Mouse (Mus musculus) layer of hippocampus, postnatal 36 days (tissue): ENCODE results near the gene Adam30. TPM values are rescaled to one million over a fixed set of nuclear protein-coding genes. Genes with fewer than 3 reads are reported as not detected.
A peak's percentile ranks its signal among the peaks of the same experiment; 100 is the strongest.

Experiments used
- DNase-seq, 2 experiments: peaks; one replicate each; pipeline ENCODE4 v3.0.0; 2022
- total RNA-seq, 2 experiments: library from RNA; stranded (reverse); gene quantifications; 2 replicates each; pipeline ENCODE4 v1.2.3; 2021

Gene Adam30
- total RNA-seq, 2 experiments from 2014 or later: not detected

DNA sequence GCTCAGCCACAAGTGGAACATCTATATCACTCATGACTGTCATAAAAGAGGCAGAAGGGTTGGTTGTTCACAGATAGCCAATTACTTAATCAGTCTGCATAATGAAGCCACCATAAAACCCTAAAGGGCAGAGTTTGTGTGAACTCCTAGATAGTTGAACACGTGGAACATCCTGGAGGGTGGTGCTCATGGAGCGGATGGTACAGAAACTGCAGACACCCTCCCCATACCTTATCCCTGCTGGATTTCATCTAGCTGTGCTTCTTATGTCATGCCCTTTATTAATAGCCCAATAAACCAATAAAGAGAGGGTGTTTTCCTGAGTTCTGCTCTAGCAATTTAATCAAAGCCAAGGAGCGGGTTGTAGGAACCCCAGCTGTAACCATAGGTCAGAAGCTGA, 27.3 kb downstream of the Adam30 start:
- DNase-seq: no peak

DNA sequence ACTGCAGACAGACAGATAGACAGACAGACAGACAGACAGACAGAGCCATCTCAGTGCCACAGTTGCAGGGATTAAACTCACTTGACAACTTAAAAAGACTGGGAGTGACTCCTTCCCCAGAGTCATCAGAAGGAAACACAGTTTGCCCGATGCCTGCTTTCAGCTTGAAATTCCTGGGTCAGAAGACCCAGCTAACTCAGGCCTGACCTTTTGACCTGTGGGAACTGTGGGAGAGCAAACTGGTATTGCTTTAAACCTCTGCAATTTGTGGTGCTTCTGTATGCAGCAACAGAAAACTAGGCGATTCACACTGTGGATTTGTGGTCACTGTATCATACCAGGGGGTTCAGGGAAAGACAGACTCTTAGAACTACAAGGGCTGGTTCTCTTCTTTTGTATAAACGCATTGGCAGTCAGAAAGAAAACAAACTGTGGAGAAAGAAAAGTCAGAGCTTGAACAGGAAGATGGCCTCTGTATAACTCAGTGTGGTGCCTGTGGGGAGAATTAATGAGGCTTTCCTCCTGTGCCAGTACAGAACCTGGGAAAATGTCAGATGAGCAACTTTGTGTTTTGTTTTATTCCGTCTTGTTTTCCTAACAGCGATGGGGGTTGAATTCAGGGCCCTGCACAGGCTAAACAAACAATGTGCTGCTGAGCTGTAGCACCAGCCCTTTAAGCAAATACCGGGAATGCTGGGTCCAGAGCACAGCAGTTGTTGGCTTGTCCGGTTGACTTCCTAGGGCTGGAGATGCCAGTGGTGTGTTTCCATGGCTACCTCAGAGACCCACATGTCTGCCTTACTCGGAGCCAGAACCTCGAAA, 37.5 kb downstream of the Adam30 start:
- DNase-seq: no peak

DNA sequence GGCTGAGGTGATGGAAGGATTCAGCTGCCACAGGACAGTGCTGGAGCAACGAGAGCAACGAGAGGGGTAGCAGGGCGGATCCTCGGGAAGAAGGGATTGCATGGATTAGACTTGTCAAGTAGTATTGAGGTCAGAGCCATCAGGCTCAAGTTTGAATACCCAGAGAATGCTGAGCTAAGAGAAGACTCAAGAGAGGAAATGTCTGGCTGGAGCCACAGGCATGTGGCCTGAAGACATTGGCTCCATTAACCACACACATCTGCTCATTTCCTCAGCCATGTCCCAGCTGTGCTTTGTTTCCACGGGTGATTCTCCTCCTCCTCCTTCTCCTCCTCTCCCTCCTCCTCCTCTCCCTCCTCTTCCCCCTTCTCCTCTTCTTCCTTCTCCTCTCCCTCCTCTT, 39.3 kb downstream of the Adam30 start:
- DNase-seq: no peak

DNA sequence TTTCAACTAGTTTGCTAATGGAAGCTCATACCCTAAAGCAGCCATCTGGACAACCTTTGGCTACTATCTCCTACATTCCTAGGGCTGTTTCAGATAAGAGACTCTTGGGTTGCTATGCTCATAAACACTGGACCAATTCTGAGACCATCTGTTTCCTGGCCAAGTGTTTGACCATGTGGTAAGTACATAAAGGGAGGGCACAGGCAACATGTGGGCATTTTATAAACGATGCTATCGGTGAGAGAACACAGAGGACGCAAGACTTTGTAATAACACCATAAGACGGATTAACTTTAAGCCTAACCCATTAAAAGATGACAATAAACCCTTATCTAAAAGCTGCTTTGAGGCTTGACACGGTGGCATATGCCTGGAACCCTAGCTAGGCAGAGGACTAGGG, 42.9 kb downstream of the Adam30 start:
- DNase-seq: no peak

DNA sequence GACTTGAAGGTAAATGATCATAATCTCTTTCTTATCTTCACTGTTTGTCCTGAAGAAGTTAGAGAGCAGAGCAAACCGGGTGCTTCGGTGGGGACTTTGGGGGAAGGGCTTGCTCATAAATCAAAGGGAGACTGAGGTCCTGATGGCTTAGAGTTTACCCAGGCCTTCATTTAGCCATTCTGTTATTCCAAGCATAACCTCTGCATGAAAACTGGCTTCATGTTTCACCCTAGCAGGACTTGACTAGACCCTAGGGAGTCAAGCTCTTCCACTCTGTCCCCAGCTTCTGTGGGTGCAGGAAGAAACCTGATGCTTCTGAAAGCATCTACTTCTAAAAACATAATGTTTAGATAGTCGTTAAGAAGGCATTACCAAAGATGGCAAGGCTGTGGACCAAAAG, 46.5 kb downstream of the Adam30 start:
- DNase-seq: no peak

DNA sequence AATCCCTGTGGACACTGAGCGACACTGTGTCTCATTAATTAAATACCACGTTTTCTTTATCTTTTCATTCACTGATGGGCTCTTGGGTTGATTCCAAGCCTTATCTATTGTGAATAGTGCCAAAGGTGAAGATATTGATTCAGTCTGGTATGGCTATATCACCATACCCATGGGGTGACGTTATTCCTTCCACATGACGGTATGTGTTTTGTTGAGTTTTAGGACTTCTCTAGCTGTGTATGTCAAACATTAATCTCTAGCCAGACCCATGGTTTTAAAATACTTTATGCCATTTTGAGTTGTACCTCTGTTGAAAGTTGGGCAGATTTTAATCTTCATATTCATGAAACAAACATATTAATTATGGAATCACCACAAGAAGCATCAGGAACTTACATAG, 48.7 kb downstream of the Adam30 start:
- DNase-seq: no peak

DNA sequence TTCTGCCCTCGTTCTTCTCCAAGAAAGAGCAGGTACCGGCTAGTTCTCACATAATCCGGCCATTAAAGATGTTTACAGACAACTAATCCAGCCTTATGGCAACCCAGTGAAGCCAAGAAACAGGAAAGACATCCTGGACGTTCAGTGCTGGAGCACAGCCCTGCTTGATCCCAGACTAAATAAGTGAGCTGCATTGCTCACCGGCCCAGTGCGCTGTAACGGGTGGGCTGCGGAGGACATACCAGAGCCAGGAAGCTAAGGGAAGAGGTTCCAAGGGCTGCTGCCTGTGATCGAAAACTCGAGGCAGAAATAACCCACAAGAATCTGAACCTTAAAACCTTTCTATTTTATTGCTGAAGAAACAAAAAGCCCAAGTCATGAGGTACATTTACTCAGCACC, 50.4 kb downstream of the Adam30 start:
- DNase-seq: no peak

DNA sequence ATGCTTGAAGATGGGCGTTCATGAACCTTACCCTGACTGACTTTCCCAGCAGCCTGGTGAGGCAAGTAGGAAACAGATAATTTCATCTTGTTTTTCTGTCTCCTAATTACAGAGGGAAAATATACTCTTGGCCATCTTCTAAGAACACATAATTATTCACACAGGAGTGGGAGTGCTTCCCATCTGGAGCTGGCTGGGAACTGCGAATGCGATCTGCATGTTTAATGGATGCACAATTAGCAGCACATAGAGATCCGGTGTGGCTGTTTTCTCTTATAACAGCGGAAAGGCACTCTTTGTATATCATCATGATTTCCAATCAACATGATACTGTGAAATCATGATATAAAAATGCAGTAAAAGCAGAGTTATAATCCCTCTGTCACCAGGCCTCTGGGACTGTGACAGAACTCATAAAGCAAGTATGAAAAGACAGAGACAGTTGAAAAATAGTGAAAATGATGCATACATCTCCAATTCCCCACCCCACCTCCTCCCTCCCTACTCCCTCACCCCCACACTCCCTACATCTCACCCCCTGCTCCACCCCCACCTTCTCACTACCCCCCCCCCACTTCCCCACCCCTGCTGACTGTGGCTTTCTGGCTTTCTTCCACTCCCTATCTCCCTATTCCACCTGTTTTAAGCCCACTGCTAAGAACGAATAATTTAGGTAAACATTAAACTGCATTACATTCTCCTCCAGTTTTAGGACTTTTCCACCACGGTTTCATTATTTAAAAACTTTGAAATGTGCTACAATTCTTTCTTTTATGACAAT, 51.1 kb downstream of the Adam30 start:
- peak; percentile 70 to 75 for DNase-seq

Other genes with a start within 250 kb of the Adam30 start
- gene Notch2, start 147.1 kb upstream of the Adam30 start, total RNA-seq: 10 to 100 TPM; 23.2 to 24.6 TPM
- gene Reg4, start 61.5 kb downstream of the Adam30 start, total RNA-seq: not detected
- gene Hmgcs2, start 119.8 kb downstream of the Adam30 start, total RNA-seq: 1 to 10 TPM; 8.9 to 9.9 TPM
- gene Phgdh, start 179.4 kb downstream of the Adam30 start, total RNA-seq: 10 to 100 TPM; 69.9 to 76.2 TPM
- 10 to 100 TPM; 27.8 to 28.2 TPM for gene Zfp697, start 221.8 kb downstream of the Adam30 start, total RNA-seq